Mouse (Mus musculus) thymus, adult 2 months (tissue): ENCODE results near the gene Letmd1.

Source experiments
- CTCF ChIP-seq: fragments of 200-500 bp; IDR thresholded peaks from 2 replicates; pipeline ENCODE4 v1.5.1; 2012; ENCODE audit warnings: mild to moderate bottlenecking, control low read depth, low read length, moderate library complexity, borderline replicate concordance; ENCODE audit not compliant: control insufficient read depth, poor library complexity, insufficient read depth; ENCODE audit errors: extremely low read depth
- POLR2A ChIP-seq: fragments of 200-500 bp; IDR thresholded peaks from 2 replicates; pipeline ENCODE4 v1.6.1; 2012; ENCODE audit warnings: mild to moderate bottlenecking, low read length, control low read depth, moderate library complexity; ENCODE audit not compliant: control insufficient read depth, poor library complexity, insufficient read depth; ENCODE audit errors: extremely low read depth

GRCm38 (mm10) chr15:100525405-100525804 is 56.6 kb downstream of the Letmd1 start:
- TF ChIP-seq CTCF, result no peak
- no peak for TF ChIP-seq POLR2A
